Mouse (Mus musculus) ES-CJ7 (cell line): ENCODE results near the gene Arl6ip4.

Source experiments
- DNase-seq: peaks from one replicate; pipeline ENCODE4 v3.0.0; 2011; ENCODE audit warnings: low read depth, low spot score

Arl6ip4 gene

DNA sequence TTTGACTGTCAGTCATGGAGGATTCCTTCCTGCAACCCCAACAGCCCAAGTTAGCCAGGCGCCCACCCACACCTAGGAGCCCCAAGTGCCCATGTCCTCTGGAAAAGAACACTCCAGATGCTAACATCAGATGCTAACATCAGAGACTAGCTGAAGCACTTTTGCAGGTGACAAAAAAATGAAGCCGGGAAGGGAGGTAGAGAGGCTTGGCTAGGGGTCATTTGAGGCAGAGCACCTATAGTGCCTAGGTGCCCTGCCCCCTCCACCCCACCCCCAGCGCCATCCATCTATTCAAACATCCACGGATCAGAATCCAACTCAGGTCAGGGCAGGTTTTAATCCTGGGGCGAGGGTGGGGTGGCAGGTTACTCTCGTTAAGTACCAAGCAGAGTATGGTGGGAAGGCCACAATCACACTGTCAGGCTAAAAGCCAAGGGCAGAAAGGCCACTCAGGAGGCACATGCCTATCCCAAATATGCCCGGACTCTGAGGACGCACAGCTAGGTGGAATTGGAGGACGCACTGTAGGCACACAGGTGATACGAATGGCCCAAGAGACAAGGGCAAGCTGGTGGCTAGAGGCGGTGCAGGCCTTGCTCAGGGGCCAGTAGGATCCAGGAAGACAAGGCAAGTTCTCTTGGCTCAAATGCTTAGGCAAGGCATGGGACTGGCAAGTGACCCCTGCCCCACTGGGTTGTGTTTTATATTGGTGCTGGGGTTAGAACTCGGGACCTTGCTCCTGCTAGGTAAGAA, 21.9 kb upstream of the Arl6ip4 start:
- no peak for DNase-seq

DNA sequence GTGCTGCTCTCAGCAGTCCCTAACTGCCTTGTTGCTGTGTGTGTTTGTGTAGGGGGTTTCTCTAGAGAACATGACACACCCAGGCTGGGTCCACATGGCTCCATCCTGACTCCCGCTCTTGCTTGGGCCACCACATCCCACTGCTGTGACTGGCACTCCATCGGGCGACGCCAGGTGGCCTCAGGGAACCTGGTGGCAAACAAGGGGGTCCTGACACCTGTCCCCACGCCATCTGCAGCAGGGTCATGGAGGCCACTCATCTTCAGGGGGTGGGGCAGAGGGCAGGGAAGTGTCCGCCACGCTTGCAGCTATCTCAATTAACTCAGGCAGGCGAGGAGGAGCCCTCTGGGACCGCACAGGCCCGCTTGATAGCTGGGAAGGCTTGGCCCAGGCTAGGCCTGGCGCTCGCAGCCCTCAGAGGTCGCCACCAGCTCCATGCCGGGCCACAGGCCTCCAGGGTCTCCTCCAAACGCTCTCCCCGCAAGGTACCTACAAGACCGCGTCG, 20.8 kb upstream of the Arl6ip4 start:
- no peak for DNase-seq

DNA sequence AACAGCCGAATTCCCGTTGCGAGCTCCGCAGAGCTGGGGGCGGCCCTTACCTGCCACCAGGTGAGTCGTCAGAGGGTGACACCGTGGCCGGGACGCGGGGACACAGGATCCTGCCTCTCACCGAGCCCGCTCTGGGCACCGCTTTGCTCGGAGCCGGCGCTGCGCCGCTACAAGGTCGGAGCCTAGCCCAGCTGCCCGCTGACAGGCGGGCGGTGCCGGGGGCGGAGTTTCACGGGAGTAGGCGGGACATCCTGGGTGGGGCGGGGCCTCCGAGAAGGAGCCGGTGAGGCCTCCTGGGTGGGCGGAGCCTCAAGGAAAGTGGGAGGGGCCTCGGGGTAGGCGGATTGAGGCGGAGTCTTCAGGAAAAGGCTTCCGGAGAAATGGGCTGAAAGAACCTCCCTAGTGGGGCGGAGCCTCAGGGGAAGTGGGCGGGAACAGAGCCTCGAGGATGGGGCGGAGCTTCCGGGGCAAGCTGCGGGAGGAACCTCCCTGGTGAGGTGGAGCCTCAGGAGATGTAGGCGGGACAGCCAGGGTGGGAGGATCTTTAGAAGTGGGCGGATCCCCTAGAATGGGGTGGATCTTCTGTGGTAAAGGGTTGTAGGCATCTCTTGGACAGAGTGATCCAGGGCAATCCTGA, 20.2 kb upstream of the Arl6ip4 start, which contains the start of gene Abcb9:
Gene Abcb9 (minus strand): TSS at position 203 of the 637 bp plus-strand sequence.
- peak; percentile 98 for DNase-seq

DNA sequence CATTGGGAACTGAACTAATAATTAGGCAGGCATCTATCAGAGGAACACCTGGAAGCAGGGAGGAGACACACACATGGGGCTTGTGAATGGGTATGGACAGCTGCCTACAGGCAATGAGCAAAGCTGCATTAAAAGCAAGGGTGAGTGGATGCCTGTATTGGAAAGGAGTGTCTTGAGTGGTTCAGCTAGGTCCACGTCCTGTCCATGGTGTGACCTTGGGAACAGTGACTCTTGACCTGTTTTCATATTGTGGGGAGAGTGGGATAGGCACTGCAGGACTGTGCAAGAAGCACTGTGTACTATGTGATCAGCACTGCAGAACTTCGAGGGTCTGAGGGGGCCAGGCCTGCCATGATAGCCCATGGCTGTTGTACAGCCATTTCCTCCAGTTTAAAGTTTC, 17.0 kb upstream of the Arl6ip4 start:
- no peak for DNase-seq

DNA sequence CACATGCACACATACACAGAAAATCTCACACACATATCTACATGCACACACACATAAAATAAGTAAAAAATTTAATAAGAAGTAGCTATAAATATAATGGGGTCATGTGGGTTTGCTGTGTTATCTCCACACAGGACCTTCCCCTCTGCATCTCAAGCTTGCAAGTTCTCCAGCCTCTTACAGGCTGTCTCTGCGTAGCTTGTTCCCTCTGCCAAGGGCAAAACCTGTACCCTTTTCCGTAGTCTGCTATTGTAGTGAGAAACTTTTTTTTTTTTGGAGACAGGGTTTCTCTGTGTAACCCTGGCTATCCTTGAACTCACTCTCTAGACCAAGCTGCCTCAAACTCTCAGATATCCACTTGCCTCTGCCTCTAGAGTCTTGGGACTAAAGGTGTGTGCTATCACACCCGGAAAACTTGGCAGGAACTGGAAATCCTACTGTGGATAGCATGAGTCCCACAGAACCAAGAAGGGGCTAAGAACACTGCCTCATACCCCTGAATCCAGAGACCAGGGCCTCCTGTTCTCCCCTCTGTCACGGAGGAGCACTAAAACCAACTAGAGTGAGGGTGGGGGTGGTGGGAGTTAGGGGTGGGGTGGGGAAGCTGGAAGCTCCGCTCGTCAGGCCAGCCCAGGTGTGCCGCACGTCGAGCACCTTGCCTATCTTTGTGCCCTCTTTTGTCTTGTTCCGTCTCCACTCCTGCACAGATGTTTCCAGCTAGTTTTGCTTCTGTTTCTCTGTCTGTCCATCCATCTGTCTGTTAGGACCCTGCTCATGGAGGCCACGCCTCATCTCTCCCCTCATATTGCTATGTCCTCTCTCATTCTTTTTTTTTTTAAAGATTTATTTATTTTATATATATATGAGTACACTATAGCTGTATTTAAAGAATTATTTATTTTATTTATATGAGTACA, 15.5 kb upstream of the Arl6ip4 start:
- no peak for DNase-seq

DNA sequence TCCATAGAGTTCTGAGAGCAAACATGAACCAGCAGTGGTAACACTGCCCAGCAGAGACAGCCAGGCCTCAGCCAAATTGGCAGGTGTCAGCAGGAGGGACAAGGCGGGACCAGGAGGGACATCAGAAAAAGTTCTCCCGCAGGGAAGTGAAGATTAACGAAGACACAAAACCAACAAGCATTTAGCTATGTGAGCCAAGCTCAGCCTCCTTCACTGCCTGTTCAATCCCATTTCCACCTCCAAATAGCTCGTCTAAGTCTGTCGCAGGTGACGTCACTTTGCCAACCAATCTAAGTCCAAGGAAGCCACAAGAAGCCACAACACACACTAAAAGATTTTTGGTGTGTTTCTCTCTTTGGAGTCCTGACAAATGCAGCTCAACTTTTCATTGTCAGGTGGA, 13.6 kb upstream of the Arl6ip4 start:
- DNase-seq: no peak

DNA sequence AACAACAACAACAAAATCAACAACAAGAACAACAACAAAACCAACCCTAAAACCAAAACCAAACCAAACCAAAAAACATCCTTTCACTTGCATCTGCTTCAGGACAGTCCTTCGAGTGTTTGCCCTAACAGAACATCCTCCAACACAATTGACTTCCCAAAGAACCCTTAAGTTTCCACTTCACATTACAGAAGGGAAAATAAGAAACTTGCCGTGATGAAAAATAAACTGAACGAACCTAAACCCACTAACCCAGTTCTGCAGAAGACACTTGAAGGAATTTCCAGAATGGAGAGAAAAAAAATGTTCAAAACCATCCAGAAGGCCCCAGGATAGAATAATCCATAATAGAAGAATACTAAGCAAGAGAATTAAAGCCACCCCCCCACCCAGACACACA, 12.9 kb upstream of the Arl6ip4 start:
- DNase-seq: no peak

DNA sequence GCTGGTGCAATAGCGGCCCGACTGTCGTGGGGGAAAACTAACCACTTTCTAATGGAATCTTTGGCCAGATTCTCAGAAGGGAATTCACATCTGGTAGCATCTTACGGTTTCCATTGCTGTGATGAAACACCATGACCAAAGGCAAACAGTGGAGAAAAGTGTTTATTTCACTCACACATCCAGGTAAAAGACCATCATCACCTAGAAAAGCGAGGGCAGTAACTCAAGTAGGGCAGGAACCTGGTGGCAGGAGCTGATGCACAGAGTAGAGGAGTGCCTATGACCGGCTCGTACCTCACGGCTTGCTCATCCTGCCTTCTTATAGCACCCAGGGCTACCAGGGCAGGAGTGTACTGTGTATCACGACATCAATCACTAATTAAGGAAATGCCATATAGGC, 12.3 kb upstream of the Arl6ip4 start:
- no peak for DNase-seq

DNA sequence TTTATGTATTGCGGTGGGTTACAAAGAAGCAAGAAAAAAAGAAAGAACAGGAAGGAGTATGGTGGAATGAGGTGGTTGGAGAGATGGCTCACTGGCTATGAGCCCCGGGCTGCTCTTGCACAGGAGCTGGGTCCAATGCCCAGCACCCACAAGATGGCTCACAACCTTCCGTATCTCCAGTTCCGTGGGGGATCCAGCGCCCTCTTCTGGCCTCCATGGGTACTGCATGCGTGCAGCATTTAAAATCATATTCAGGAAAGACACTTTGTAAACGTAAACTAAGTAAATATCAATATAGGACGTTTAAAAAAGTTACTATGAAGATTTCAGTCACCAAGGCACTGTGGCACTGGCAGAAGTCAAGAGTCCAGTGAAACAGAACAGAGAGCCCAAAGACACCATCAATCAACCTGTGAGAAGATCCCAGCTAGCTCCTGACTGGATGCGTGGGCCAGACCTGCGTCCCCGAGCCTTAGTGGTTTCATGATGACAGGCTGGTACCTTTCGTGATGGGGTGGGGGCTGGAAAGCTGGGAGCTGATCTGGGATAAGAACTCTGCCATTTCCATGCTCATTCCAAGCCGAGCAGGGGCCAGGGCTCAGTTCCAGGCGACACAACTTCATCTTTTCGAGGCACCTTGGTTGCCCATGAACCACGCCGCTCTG, 4.7 kb upstream of the Arl6ip4 start:
- DNase-seq: no peak

DNA sequence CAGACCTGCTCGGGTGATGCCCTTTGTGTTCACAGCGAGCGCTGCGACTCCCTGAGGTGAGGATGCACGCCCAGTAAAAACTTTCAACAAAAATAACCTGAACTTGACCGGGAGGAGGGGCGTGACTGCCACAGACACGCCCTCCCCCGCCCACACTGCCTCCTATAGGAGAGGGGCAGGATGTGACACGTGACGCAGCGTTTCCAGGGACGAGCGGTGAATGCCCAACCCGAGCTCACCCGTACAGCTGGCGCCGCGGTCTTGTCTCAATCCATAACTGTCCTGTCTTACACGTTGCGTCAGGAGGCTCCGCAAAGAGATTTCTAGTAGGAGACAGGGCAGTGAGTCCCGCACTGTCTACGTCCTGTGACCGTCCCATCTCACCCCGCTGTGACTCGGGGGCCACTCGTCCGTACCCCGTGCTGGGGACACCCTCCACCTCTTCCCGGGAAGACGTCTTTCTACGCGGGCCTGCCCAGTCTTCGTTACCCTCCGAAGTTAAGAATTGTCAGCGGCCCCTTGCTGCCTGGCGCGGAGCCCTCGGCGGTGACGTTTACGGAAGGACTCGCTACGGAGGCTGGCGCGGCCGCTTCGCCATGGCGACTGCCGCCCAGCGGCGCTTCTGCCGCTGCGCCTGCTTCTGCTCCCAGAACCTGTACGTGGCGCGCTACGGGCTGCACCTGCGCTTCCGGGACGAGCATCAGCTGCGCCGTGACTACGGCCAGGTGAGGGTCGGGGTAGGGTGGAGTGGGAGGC, 4.0 kb upstream of the Arl6ip4 start, which contains the start of gene Ogfod2:
Gene Ogfod2 (plus strand): TSS at position 556 of the 756 bp plus-strand sequence.
- peak; percentile 92 for DNase-seq

DNA sequence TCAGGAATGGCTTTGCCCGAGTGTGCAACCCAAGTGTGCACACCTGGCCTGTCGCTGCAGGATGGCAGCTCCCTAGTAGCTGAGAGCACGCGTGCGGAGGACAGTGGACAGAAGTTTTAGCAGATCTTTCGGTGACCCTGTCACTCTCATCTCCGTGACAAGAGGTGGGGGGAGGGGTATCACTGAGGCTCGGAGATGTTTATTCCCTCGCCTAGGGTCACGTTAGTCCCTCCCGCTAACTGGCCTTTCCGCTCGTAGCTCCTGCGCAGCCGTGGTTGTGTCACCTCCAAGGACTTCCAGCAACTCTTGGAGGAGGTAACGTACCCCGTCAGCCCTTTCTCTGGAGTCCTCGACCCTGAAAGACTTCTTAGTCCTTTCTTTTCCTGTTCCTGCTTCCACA, 3.4 kb upstream of the Arl6ip4 start:
- DNase-seq: no peak

DNA sequence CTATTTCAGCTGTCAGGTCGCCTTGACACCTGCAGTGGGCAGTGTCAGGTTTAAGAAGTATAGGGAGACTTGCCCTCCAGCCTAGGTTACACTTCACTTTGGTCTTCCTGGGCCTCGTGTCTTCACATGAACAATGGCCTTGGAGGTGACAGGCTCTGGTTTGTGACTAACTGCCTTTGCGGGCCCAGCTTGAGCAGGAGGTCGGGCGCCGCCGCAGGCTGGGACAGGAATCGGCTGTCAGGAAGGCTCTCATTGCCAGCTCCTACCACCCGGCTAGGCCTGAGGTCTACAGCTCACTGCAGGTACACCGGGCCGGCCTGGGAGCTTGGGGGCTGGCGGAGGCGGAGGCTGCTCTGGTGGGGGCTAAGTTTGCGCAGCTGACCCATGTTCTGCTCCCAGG, 2.9 kb upstream of the Arl6ip4 start:
- peak; percentile 57 for DNase-seq

DNA sequence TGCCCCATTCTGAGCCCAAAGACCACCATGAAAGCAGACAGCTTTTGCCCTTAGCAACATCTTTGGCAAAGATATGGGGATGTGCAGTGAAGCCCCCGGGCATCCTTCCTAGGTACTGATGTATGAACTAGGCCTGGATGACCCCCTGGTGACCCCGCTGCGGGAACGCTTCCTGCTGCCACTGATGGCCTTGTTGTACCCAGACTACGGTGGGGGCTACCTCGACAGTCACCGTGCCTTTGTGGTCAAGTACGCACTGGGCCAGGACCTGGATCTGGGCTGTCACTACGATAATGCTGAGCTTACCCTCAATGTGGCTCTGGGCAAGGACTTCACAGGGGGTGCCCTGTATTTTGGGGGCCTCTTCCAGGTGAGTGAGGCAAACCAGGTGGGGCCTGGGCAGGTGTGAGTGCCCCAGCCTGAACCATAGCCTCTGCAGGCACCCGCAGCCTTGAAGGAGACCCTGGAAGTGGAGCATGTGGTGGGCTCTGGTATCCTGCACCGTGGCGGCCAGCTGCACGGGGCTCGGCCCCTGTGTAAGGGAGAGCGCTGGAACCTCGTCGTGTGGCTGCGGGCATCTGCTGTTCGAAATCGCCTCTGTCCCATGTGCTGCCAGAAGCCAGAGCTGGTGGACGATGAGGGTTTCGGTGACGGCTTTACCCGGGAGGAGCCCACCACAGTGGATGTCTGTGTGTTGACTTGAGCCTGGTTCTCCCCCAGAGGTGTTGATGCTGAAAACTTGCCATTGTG, 1.4 kb upstream of the Arl6ip4 start:
- DNase-seq: no peak

DNA sequence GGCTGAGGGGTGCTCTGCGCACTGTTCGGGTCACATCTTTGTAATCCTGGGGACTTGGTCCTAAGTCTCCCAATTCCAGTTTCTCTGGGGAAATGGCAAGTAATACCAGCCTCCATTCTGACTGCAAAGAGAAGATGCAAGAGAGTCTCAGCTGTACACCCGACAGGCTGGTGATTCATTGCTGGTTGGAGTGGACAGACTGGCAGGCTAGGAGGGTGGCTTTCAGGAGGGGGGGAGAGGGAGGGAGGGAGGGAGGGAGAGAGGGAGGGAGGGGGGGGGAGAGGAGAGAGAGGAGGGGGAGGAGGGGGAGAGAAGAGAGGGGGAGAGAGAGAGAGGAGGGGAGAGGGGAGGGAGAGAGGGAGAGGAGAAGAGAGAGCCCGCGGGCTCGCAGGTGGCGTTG, 358 bp upstream of the Arl6ip4 start:
- no peak for DNase-seq

DNA sequence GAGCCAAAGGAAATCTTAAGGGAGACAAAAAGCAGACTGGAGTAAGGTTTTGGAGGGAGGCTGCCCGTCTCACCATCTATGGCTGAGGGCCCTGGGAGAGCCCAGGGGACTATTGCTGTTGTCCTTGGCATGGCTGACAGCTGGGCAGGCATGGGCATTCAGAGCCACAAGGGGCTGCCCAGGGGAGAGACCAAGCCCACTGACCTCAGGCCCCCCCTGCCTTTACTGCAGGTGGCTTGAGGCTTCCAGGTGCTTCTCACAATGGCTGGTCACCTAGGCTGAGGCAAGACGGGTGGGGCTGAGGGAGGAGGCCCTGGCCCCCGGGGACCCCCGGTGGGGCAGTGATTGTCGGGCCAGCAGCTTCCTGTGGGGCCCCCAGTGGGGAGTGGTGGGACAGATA, 3.3 kb downstream of the Arl6ip4 start:
- no peak for DNase-seq

DNA sequence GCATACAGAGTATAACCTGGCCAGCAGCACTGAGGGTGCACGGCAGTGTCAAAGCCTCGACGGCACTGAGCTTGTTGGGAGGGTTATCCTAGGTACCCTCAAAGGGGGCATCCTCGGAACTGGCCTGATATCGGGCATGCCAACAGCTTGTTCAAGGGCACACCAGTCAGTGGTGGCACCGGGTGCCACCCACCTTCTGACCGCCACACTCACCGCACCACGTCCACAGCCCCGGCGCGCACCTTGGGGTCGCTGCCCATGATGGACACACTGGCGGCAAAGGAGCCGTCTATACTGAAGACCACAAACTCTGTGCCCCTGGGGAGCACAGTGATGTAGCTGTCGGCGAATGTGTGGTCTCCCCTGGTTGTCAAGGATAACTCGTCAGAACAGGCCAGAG, 6.5 kb downstream of the Arl6ip4 start:
- no peak for DNase-seq

DNA sequence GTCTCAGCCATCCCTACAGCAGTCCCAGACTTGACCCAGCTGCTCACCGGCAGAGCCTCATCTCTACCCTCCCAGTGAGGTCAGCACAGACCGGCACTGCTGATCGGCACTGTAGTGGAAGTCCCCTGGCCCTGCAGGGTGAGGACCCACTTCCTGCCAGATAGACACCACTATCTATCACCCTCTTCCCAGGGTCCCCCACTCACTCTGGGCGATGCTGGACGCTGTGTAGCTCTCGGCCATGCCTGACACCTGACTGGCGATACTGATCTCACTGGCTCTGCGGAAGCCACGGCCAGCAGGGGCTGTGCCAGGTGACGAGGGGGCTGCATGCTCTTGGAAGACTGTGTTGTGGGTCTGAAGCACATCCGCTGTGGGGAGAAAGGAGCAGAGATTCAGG, 9.2 kb downstream of the Arl6ip4 start:
- no peak for DNase-seq

DNA sequence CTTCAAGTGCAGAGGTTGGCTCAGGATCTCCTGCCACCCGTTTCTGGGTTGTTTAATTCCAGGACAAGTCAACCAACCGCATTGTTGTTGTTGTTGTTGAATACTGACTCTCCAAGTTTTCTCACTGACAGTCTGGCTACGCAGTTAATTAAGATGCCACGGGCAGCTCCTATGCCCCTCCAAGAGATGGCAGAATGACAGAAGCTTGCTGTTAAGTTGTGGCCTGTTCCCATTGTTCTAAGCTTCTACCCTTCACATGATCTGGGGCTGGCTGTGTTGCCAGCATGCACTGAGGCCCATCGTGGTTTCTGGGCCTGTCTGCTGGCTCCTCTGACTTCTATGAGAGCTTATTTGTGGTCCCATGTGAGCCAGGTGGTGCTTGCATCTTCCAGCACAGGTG, 18.4 kb downstream of the Arl6ip4 start:
- DNase-seq: no peak

DNA sequence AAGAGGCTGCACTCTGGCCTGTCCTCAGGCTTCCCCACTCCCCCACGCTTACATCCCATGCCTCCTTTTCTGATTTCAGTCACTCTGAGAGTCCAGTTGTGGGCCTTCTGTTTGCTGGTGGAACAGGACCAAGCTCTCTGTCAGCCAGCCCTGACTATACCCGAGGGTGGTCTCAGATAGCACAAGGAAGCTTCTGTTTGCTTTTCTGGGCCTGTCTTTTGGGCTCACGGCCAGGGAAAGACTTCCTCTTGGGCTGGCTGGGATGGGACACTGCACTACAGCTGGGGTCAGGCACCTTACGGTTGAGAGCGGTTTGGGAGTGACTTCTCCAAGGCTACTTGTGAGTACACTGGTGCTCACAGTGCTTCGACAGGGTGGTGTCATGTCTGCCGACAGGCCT, 22.2 kb downstream of the Arl6ip4 start:
- DNase-seq: no peak

DNA sequence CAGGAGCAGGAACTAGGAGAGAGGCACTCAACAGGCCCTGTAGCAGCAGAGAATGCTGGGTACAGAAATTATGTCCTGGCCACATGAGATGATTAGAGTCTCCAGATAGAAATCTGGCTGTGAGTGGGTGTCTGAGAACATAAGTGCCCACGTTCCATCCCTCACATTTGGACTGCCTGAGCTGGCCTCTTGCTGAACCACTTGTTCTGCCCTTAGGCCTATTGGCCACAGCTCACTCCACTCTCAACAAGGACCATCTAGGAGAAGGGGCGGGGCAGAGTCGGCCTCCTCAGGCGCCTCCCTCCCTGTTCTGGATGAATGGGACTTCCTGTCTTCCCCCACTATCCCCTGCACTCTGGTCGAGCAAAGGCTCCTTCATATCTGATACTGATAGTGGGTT, 33.1 kb downstream of the Arl6ip4 start:
- DNase-seq: no peak
